Mouse (Mus musculus) urinary bladder, postnatal 25 days (tissue): Measurements from ENCODE around the gene Gm28044.
"Not testable (repeated sequence)": the region's sequence is repeated elsewhere in the genome, so short reads cannot be mapped to it uniquely, and the experiment has no call there.

Source experiments
- DNase-seq: peaks from one replicate; pipeline ENCODE4 v3.0.0; 2022; ENCODE audit warnings: low spot score

Gm28044 gene

GRCm38 (mm10) chr13:67360131-67360744, at the start of gene Gm28044, which contains the start of gene Zfp953:
Gm28044 (minus strand) TSS chr13:67360536.
Zfp953 (minus strand) TSS chr13:67360605.
- peak; percentile 85 for DNase-seq

DNA sequence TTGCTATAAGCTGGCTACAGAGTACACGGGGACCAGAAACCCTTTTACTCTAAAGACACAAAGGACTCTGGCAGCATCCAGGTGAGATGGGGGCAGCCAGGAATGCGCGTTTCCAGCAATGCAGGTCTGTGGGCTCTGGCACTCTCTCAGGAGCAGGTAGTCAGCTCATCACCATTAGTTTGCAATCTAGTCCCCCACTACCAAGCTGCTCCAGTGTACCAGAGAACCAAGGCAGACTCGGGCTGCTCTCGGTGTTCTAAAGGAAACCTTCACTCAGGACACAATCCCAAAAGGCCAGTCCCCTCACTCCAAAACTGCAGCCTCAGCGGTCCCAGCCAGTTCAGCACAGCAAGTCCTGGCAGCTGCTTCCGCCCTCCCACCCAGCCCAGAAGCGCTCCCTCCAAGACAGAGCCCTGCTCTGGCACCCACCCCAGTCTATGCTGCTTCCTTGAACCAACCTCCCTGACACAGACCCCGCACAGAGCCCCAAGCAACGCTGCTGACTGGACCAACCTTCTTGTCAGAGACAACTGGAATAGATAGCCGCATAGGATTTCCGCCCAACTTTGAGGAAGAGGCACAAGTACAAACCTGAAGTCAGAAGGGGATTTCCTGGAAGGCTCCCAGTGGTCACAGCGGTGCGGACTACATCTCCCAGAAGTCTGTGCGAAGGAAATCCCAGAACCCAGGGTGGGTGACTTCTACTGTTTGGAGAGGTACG, 39.0 kb upstream of the Gm28044 start, which contains the start of gene Zfp429:
Gene Zfp429, minus strand, starts transcription at position 637 of the 721 bp plus-strand sequence.
- peak; percentile 55 for DNase-seq

DNA sequence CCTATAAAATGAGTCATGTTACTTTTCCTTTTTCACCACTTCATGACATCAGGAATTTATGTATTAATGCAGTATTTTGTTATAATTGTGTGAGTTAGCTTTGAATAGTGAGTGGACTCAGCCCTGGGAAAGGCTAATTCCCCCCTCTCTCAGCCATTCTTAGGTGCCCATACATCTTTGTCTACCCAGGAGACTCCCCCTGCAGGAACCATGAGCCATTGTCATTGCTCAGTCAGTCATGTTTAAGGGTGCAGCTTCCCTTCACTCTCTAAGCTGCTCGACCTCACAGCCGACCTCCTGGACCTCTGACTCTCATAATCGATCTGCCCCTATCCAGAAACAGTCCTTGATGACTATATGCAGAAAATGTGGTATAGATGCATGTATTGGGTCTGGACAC, 15.9 kb upstream of the Gm28044 start:
- not testable (repeated sequence) for DNase-seq

DNA sequence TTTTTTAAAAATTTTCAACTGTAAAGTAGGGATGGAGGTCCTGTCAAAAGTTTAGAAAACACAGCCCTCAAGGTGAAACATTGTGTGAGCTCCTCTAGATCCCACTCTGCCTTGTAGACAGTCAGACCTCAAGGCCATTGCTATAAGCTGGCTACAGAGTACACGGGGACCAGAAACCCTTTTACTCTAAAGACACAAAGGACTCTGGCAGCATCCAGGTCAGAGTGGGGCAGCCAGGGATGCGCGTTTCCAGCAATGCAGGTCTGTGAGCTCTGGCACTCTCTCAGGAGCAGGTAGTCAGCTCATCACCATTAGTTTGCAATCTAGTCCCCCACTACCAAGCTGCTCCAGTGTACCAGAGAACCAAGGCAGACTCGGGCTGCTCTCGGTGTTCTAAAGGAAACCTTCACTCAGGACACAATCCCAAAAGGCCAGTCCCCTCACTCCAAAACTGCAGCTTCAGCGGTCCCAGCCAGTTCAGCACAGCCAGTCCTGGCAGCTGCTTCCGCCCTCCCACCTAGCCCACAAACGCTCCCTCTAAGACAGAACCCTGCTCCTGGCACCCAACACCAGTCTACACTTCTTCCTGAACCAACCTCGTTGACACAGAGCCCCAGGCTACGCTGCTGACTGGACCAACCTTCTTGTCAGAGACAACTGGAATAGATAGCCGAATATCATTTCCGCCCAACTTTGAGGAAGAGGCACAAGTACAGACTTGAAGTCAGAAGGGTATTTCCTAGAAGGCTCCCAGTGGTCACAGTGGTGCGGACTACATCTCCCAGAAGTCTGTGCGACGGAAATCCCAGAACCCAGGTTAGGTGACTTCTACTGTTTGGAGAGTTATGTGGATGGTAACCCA, 14.9 kb upstream of the Gm28044 start, which contains the start of the genes Gm28041 and Zfp456:
Gene Gm28041, minus strand, starts transcription at position 684 of the 862 bp plus-strand sequence.
Gene Zfp456, minus strand, starts transcription at position 761 of the 862 bp plus-strand sequence.
- DNase-seq, result peak; percentile 46

DNA sequence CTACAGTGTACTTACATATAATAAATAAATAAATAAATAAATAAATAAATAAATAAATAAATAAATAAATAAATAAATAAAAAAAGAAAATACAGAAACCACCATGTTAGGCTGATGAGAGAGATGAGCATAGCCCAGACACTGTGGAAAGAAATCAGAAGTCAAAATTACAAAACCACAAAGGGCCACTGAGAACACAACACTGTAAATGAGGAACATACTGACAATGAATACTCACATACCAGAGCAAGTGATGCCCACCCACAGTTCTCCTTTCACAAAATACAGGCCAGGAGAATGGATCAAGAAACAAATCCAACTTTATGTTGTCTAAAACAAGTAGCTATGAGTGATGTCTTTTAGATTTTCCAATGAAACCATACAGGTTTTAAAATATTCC, 8.5 kb downstream of the Gm28044 start:
- DNase-seq, result no peak

DNA sequence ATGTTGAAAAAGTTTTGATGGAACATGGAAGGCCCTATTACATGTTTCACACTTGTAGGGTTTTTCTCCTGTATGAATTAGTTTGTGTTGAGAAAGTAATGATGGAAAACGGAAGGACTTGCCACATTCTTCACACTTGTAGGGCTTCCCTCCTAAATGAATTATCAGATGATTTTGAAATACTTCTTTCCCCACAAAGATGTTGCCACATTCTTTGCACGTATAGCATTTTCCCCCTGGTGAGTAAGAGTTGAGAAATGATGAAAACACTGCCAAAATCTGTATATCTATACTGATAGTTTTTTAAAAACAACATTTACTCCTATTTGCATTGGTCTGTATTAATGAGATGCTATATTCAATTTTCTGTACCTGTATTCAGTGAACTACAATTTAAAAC, 16.9 kb downstream of the Gm28044 start:
- no peak for DNase-seq

GRCm38 (mm10) chr13:67332877-67333276, 27.5 kb downstream of the Gm28044 start:
- no peak for DNase-seq

DNA sequence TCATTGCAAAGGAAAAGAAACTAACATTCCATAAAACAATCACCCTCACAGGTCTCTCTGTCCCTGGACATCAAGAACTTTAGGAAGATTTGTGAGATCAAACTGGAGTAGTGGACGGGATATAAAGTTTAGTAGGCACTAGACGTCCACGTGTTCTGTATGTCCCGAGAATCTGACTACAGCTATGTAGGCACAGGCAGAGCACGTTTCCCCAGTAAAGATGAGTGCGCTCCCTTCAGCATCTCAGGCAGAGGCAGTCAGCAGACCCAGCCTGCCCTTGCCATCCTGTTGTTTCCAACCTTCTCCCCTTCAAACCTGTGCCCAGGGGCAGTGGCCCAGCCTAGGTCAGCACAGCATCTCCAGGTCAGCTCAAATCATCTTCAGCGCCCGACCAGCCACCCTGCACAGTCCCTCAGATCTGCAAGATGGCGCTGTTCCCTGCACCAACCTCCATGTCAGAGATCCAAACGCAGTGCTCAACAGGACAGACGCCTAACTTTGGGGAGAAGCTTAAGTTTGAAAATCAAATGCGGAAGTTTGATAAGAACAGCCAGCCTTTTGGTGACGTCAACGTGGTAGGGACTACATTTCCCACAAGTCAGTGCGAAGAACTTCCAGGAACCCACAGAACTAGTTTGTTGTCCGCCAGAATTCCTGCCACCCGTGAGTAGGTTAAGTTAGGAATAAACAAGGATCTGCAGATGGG, 28.2 kb downstream of the Gm28044 start, which contains the start of gene Zfp595:
Gene Zfp595, minus strand, starts transcription at position 552 of the 706 bp plus-strand sequence.
- DNase-seq, result peak; percentile 71

GRCm38 (mm10) chr13:67306718-67307117, 53.6 kb downstream of the Gm28044 start:
- DNase-seq, result no peak

GRCm38 (mm10) chr13:67305822-67306672, 54.3 kb downstream of the Gm28044 start, which contains the start of gene Zfp457:
Zfp457 (minus strand) TSS chr13:67306485.
- peak; percentile 80 for DNase-seq

- DNase-seq, result no peak
Measured at GRCm38 (mm10) chr13:67278314-67278713, 82.0 kb downstream of the Gm28044 start, which contains the start of gene Zfp458. Zfp458 (minus strand) TSS chr13:67278466.

- DNase-seq, result not testable (repeated sequence)
Measured at GRCm38 (mm10) chr13:67269383-67270065, 90.8 kb downstream of the Gm28044 start.

DNA sequence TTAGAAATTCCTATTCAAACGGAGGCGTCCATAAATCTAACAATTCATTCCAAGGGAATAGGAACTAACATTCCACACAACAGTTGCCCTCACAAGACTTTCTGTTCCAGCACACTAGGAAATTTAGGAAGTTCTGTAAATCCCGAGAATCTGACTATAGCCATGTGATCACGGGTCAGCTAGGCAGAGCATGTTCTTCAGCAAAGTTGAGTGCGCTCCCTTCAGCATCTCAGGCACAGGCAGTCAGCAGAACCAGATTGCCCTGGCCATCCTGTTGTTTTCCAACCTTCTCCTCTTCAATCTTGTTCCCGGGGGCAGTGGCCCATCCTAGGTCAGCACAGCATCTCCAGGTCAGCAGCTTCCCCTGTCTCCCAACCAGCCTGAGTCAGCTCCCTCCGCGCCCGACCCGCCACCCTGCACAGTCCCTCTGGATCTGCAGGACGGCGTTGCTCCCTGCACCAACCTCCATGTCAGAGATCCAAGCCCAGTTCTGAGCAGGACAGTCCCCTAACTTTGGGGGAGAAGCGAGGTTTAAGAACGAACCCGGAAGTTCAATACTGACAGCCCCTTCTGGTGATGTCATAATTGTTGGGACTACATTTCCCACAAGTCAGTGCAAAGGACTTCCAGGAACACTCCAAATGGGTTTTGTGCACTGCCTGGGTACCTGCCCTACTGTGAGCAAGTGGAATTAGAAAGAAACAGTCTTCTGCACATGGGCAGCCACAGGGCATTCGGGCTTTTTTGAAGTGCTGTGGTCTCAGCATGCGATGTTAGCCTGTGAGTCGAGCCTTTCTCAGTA, 91.6 kb downstream of the Gm28044 start:
- DNase-seq, result peak; percentile 53
